Mouse (Mus musculus): ENCODE results near the gene Ldhb.
"Not testable (repeated sequence)": the region's sequence is repeated elsewhere in the genome, so short reads cannot be mapped to it uniquely, and the experiment has no call there.

The Ldhb gene

DNA sequence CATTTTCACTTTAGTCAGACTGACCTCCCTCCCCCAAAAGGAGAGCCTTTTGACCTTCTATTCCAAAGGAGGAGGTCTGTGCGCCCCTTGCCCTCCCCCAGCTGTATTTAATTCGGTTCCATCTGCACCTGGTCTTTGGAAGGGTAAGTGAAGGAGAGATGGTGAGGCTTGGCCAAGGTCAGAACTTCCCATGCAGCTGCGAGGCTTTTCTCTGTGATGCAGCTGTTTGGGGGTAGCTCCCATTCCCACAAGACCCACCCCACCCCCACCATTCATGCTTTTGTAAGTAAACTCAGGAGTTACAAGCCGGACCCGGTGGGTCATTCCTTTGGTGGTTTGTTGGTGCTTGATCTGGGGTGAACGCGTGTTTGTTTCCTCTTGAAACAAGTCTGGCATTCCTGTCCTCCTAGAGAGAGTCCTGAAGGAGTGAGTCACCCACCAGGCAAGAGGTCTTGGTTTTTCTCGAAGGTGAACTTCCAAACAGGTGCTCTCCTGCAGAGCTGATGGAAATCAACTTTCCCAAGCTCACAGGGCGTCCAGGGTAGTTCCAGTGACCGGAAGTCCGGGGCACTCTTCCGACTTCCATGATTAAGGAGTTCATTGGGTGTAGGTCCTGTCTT is 3.9 kb upstream of the Ldhb start:
- no peak for DNase-seq

DNA sequence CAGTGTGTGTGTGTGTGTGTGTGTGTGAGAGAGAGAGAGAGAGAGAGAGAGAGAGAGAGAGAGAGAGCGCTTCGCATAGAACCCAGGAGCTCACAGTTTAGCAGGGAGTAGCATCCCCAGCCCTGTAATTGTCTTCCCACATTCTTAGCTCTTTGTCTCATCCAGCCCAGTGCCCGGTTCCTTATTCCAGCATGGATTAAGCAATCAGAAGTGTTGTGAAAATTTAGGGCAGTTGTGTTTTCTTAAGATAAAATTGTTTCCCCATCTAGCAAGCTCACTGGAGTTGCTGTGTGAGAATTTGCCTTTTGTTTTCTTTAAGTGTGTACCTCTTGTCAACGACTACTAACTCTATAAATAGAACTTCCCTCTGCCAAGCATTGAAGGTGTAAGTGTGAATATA is 906 bp upstream of the Ldhb start:
- DNase-seq = no peak

DNA sequence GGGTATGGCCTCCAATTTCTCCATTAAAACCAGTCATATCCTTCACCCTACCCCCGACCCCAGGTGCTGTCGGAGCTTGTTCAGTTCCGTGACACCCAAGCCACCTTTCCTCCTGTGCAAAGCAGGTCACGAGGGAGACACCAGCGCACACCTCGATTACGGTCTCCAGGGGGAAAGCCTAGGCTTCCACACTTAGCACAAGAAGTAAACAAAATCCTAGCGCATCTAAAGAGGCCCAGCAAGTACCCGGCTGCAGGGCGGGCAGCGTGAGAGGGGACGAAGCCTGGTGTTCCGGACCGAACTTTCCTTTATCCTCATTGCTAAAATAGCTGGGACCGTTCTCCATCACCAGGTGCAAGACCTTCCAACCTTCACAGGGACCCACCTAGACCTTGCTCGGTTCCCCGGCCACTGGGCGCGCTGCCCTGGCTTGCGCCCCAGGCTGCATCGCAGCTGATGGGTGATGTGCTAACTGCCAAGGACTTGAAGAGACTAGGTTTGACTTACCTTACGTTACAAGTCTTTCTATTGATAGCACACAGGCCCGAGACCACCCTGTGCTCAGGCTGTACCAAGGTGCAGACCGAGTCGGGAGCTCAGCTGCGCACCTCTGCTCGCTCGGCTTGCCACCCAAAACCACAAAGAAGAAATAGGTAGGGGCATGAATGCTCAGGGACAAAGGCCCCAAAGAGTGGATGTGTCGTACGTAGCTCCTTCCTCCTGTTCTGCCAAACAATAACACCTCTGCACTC is 548 bp downstream of the Ldhb start:
- DNase-seq = peak in 1 of 2 experiments; percentile 58

DNA sequence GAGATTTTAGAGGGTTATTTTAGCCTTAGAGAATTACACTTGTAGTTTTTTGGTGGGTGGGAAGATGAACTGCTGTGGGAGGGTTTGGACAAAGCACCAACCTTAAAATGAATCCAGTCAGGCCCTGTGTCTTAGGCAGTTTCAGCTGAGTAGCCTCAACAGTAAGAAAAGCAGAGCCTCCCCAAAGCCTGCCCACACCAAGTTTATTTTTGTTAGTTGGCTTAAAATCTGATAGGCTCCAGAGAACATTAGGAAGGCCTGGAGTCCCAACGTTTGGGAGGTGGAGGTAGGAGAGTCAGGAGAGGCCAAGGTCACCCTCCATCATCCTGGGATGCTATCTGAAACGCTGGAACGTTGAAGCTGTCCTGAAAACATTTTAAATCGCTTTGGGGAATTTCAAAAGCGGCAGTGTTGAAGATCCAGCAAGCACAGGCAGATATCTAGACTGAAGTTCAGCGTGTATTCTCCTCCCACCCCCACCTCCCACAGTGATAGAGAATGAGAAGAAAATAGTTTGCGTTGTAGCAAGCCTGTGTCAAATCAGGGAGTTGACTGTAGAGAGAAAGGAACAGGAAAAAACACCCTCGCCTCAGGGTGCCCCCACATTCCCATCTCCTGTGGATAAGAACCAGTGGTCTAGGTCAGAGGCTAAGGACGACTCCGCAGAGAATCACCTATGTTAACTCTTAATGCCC is 1.3 kb downstream of the Ldhb start:
- DNase-seq = no peak

DNA sequence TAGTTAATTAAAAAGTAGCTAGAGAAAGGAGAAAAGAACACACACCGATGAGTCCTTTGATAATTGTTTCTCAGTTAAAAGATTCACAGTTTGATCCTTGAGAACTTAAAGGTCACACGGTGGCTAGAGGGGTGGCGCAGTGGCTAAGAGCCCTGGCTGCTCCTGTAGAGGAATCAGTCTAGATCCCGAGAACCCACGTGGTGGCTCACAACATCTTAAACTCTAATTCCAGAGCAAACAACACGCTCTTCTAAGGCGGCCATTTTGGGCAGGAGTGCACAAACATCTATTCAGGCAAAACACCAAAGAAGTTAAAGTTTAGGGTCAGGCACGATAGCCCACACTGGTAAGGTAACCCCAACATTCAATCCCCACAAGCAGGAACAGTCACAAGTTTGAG is 4.2 kb downstream of the Ldhb start:
- DNase-seq = no peak

DNA sequence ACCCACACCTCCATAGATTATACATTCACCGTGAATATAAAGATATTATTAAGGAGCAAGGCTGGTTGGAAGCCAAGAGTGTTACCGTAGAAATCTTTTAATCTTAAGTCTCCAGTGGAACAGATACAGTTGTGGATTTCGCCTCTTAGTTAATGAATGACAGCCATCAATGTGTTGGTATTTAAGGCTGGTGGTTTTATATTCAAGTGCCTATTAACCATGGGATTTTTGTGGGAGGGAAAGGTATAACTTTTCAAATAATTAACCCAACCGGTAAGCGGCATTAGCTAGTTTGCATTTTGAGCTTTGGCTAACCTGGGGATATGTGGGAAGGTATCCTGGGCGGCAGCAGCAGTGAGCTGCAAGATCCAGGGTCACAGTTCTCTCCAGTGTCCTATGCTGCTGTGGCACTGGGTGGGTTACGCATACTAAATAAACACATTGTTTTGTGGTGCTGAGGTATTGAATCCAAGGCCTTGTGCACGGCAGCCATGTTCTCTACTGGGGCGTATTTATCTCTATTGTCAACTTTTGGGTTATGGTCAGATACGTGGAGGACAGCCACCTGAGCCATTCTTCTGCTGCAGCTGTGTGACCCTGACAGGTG is 5.1 kb downstream of the Ldhb start:
- DNase-seq = peak; percentile 25 to 49

DNA sequence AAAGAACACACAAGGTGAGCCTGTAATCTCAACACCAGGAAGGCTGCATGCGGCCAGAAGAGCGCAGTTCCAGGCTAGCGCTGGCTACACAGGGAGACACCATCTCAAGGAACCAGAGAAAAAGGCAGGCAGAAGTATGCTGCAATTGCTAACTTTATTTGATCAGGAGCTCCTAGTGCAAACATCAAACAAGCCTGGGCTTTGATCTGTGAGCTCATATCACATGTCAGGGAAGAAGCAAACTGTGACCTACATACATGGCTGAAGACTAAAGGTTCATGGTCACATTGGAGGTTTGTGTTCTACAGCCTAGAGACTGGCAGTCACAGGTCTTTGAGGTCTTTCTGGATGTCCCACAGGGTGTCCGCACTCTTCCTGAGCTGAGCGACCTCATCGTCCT is 17.6 kb downstream of the Ldhb start:
- not testable (repeated sequence) for DNase-seq

DNA sequence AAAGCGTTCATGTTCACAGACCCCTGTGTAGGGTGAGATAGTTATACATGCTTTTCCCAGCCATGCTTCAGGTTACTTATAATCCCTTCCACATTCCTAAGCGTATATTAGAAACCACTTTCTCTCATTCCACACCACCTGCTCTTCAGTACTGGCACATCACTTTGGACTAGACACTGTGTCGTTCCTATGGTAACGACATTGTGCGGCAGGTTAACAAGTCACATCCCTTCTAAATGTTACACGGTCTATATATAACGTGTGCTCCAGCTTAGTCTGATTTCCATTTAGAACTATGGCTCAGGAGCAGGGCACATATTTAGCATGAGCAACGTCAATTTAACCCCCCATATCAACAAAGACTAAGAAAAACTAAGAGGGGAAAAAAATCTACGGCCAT is 20.1 kb downstream of the Ldhb start:
- DNase-seq = no peak

DNA sequence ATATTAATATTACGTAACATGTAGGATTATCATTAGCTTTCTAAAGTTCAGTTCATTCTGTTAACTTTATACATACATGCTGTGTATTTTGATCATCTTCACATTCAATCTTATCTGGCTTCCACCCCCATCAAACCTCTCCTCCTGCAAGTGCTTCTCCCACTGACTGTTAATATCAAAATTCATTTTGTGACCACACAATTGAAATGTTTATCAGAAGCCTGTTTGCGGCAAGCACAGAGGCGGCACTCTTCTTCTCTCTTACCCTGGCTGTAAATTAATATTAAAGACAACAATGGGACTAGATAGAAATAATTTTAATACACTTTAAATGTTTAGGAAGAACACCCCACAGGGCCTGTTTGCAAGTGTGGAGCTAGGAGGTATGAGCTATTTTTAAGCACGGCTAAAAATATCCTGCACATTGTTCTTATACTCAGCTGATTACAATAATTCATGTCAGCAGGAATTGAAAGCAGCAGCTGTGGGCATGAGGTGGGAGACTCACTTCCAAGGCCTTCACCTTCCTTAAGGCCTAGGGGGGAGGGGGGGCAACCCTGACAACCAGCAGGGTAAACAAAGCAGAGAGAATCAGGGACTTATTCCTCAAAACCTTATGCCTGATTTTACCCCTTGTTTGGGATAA is 22.2 kb downstream of the Ldhb start:
- no peak for DNase-seq

DNA sequence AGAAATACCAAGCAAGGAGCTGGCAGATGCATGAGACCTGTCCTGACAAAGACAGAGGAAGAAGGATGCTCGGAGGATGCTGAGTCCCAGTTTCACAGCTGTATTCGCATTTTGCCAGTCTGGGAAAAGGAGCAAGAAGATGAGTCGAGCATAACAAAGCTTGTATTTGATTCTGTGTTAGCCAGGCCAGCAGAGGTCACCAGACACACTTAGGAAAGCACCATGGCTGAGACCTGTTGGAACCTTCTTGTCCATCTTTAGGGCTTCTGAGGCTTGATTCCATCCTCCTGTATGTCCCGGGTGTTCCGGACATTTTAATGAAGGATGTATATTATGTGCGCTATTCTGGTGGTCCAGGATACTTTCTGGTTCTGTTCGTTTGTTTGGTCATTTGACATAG is 30.5 kb downstream of the Ldhb start:
- peak; percentile 30 to 51 for DNase-seq

DNA sequence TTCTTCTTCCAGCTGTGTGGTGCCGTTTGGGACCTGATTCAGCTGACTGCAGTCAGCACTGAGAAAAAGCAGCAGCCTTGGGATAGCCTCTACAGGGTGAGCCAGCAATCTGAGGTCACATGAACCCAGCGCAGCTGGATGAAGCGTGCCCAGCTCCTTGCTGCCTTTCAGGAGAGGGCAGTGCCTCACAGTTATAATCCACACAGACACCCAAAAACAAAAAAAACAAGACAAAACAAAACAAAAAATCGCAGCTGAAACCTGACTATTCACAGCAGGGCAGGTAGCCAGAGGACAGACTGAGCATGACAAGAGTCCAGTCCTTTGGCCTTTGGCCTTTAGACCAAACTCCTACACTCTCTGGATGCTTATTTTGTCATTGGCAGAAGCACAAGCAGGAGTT is 35.0 kb downstream of the Ldhb start, which contains the start of gene Gys2:
Gene Gys2, minus strand, starts transcription at position 309 of the 403 bp plus-strand sequence.
- no peak for DNase-seq

DNA sequence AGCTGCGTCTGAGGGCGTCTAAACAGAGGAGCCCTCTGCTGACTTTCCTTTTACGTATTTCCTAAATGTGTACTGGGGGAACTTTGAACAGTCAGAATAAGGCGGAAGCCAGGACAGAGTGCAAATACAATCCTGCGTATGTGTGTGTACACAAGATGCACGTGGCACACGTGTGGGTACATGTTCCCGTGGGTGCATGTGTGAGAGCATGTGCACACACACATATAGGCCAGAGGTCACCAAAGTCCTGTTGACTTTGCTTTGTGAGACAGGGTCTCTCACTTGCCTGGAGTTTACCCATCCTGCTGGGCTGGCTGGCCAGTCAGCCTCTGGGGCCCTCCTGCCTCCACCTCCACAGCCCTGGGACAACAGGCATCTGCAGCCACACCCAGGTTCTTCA is 36.6 kb downstream of the Ldhb start:
- no peak for DNase-seq

DNA sequence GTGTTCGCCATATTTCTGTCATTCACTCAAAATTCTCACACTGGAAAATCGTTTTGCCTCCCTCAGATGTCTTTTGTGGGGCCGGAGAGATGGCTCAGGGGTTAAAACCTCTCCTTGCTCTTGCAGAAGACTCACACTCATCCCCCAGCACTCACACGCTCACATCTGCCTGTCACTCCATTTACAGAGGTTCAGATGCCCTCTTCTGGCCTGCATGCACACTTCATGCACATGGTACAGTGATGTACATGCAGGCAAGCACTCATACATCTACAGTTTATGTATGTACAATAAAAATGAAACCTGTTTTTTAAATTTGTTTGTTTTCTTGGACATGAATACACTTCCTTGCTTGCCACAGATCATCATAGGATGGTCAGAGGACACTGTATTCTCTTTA is 38.2 kb downstream of the Ldhb start:
- DNase-seq = peak; percentile 25 to 27

DNA sequence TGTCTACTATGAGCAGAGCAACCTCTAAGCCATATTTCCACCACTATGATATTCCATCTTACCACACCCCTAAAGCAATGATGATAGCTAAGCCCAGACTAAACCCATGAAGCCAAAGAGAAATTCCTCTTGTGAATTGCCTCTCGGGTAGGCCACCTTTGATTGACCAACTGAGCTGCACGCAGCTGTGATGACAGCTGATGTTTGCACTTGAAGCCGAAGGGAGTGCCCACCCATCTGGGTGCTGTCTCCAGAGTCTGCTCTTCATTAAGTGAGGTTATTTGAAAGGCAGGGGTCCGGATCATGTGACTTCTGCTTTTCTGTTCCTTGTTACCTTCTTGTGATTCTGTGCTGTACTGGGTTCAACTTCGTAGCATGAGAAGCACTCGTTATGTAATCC is 45.6 kb downstream of the Ldhb start:
- no peak for DNase-seq

DNA sequence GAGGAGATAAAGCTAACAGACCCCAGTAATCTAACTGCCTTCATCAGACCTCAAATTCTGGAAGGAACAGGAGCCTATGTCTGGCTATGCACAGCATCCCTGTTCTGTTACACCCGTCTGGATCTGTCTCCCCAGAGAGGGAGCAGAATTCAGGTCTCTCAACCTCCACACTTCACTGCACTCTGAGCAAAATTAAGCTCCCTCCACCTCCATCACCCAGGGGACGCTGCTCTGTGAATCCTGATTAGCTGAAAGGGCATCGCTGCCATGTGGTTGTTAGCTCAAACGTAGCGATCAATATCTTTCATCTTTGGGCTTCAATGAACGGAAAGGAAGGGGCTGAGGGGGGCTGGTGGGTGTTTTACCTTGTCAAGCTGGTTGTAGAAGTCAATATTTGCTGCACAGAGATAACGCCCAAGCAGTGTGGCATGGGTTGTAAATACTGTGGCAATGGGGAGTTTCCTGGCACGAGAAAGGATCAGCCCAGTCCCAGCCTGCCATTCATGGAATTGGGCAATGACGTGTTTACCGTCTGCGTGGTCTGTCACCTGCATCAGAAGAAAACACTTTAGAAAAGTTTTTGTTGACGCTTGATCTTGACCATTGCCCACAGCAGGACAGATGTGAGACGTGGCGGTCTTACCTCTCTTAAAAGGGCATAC is 48.6 kb downstream of the Ldhb start:
- no peak for DNase-seq

DNA sequence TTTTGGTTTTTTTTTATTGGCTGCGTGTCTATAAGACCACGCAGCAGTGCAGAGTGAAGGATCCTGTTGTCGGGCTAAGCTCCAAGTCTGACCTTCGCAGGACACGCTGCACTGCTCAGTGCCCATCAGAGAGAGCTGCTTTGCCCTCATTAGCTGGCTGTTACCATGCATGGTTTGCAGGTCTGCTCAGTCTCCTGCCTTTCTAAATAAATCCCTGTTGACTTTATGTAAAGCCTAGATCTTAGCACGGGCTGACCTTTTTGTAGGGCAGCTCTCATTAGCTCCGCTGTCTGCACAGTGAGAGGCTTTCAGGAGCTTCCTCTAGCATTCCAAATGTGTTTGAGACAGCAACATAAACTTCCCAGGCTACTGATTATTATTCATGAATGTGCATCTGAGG is 49.7 kb downstream of the Ldhb start:
- no peak for DNase-seq

DNA sequence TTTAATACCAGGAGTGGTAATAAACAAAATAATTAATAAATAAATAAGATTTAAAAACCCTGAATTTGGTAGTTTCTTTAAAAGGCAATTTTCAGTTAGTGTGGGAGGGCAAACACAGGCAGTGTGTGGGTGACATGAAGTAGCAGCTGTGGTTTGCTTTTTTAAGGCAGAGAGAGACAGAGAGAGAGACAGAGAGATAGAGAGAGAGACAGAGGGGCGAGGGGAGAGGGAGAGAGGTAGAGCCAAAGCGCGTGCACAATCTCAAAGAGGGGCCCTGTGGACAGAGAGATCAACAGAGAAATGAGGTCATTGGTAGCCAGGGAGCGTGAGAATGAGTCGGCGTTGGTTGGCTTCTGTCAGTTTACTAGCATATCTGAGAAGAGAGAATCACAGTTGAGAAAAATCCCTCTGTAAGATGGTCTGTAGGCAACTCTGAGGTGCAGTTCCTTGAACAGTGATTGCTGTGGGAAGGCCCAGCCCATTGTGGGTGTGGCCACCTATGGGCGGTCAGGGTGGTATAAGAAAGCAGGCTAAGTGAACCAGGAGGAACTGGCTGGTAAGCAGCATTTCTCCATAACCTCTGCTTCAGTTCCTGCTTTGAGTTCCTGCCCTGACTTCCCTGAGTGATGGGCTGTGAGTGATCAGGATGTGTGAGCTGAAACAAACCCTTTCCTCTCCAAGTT is 52.3 kb downstream of the Ldhb start:
- no peak for DNase-seq

DNA sequence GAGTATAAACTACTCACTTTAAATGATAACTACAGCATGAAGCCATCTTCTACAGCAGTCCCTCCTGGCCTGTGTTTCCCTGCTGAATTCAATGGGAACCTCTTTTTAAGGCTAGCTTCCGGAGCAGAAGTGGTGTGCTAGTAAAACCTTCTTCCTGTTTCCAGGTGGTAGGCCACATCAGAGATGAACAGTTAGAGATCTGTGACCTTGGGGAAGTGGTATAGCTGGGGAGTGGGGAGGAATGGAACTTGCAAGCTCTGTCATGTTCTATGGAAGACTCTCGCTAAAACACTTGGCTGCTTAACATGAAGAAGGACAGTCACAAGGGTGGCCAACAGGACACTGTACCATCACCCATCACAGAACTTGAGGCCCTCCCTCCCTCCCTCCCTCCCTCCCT is 54.4 kb downstream of the Ldhb start:
- DNase-seq = no peak

DNA sequence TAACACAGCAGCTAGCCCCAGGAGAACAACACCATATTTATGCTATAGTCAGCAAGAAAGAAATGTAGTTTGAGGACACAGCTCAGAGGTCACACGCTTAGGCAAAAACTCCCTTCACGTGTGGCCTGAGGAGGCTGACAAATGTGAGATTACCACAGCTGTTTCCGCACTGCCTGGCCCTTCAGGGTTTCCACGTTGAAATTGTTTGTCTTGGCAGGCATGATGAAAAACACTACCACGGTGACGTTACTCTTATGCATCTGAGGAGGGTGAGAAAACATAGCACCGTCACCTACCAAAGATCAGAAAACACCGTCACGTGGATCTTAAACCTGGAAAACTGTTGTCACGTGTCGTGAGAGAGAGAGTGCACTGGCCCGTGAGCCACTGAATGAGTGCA is 56.4 kb downstream of the Ldhb start:
- no peak for DNase-seq

Measured in kidney, postnatal 4 days (tissue).